Mouse (Mus musculus) MEL (cell line): Measurements from ENCODE around the gene Peg10. TPM values are rescaled to one million over a fixed set of nuclear protein-coding genes. Genes with fewer than 3 reads are reported as not detected.

Experiments used
- DNase-seq: peaks from one replicate; pipeline ENCODE4 v3.0.0; 2011; ENCODE audit warnings: low read depth, low spot score
- H3K27ac ChIP-seq: 2 replicates; pipeline ENCODE4 v1.5.1; 2012; ENCODE audit warnings: low read depth, mild to moderate bottlenecking, control low read depth, low read length, moderate library complexity; ENCODE audit not compliant: control insufficient read depth
- H3K27me3 ChIP-seq, 2 experiments: fragments of 150-350 bp in 1 of 2; sonication (generic) in 1 of 2; 2 replicates each; pipeline ENCODE4 v1.6.1; 2012; ENCODE audit warnings: low read length in 2 of 2, mild to moderate bottlenecking in 2 of 2, improper control_type of control experiment in 1 of 2, moderate library complexity in 1 of 2; ENCODE audit not compliant: insufficient read depth in 2 of 2, control insufficient read depth in 1 of 2
- H3K36me3 ChIP-seq, 2 experiments: 2 replicates each; pipeline ENCODE4 v1.6.1; 2012 to 2014; ENCODE audit warnings: low read length in 2 of 2, improper control_type of control experiment in 1 of 2, inconsistent platforms in 1 of 2, mild to moderate bottlenecking in 1 of 2; ENCODE audit not compliant: insufficient read depth in 2 of 2, control insufficient read depth in 1 of 2
- H3K4me1 ChIP-seq, 2 experiments: fragments of 150-350 bp in 1 of 2; sonication (generic) in 1 of 2; 2 replicates each; pipeline ENCODE4 v1.6.1; 2012; ENCODE audit warnings: low read length in 2 of 2, improper control_type of control experiment in 1 of 2, mild to moderate bottlenecking in 1 of 2; ENCODE audit not compliant: insufficient read depth in 2 of 2, control insufficient read depth in 1 of 2
- H3K4me3 ChIP-seq, 2 experiments: fragments of 150-350 bp in 1 of 2; sonication (generic) in 1 of 2; 2 replicates each; pipeline ENCODE4 v1.5.1; 2012; ENCODE audit warnings: low read depth in 2 of 2, low read length in 2 of 2, mild to moderate bottlenecking in 2 of 2, moderate library complexity in 2 of 2, control low read depth in 1 of 2, improper control_type of control experiment in 1 of 2; ENCODE audit not compliant: control insufficient read depth in 1 of 2, insufficient read depth in 1 of 2
- H3K79me2 ChIP-seq: 2 replicates; pipeline ENCODE4 v1.6.1; 2012; ENCODE audit warnings: mild to moderate bottlenecking, low read length, moderate library complexity; ENCODE audit not compliant: control insufficient read depth, poor library complexity, insufficient read depth
- H3K9ac ChIP-seq: 2 replicates; pipeline ENCODE4 v1.6.1; 2012; ENCODE audit warnings: low read depth, mild to moderate bottlenecking, control low read depth, low read length, moderate library complexity; ENCODE audit not compliant: control insufficient read depth, poor library complexity, severe bottlenecking
- H3K9me3 ChIP-seq: fragments of 150-350 bp; sonication (generic); replicated peaks from 2 replicates; pipeline ENCODE4 v1.6.1; 2012; ENCODE audit warnings: mild to moderate bottlenecking, low read length, improper control_type of control experiment, moderate library complexity; ENCODE audit not compliant: insufficient read depth
- BHLHE40 ChIP-seq: IDR thresholded peaks from 2 replicates; pipeline ENCODE4 v1.6.1; 2012; ENCODE audit warnings: low read depth, mild to moderate bottlenecking, inconsistent platforms, low read length, improper control_type of control experiment, borderline replicate concordance
- CTCF ChIP-seq, 3 experiments: IDR thresholded peaks in 2 of 3; conservative IDR thresholded peaks in 1 of 3; 2 replicates each; pipeline ENCODE4 v1.5.1; 2011 to 2012; ENCODE audit warnings: low read length in 3 of 3, low read depth in 2 of 3, mild to moderate bottlenecking in 2 of 3, improper control_type of control experiment in 1 of 3, inconsistent platforms in 1 of 3, mixed read lengths in 1 of 3, moderate library complexity in 1 of 3; ENCODE audit not compliant: control insufficient read depth in 1 of 3, insufficient read depth in 1 of 3, poor library complexity in 1 of 3, severe bottlenecking in 1 of 3
- E2F4 ChIP-seq: IDR thresholded peaks from 2 replicates; pipeline ENCODE4 v1.6.1; 2011; ENCODE audit warnings: low read depth, low read length, improper control_type of control experiment, borderline replicate concordance
- ELF1 ChIP-seq: IDR thresholded peaks from 2 replicates; pipeline ENCODE4 v1.6.1; 2014; ENCODE audit warnings: low read depth, mild to moderate bottlenecking, inconsistent platforms, low read length, improper control_type of control experiment, moderate library complexity
- EP300 ChIP-seq, 2 experiments: IDR thresholded peaks; 2 replicates each; pipeline ENCODE4 v1.6.1; 2011; ENCODE audit warnings: improper control_type of control experiment in 2 of 2, low read length in 2 of 2, low read depth in 1 of 2, mild to moderate bottlenecking in 1 of 2
- ETS1 ChIP-seq: IDR thresholded peaks from 2 replicates; pipeline ENCODE4 v1.6.1; 2012; ENCODE audit warnings: low read depth, mild to moderate bottlenecking, inconsistent platforms, low read length, improper control_type of control experiment, moderate library complexity
- GABPA ChIP-seq: IDR thresholded peaks from 2 replicates; pipeline ENCODE4 v1.6.1; 2012; ENCODE audit warnings: low read depth, mild to moderate bottlenecking, inconsistent platforms, low read length, improper control_type of control experiment, moderate library complexity
- HCFC1 ChIP-seq: IDR thresholded peaks from 2 replicates; pipeline ENCODE4 v1.6.1; 2012; ENCODE audit warnings: low read depth, mild to moderate bottlenecking, inconsistent platforms, low read length, improper control_type of control experiment, moderate library complexity
- JUND ChIP-seq: IDR thresholded peaks from 2 replicates; pipeline ENCODE4 v1.6.1; 2011; ENCODE audit warnings: low read depth, mild to moderate bottlenecking, improper control_type of control experiment, low read length
- KAT2A ChIP-seq: conservative IDR thresholded peaks from 2 replicates; pipeline ENCODE4 v1.6.1; 2012; ENCODE audit warnings: low read depth, low read length, improper control_type of control experiment, inconsistent platforms
- MAFK ChIP-seq: IDR thresholded peaks from 2 replicates; pipeline ENCODE4 v1.6.1; 2011; ENCODE audit warnings: low read depth, mild to moderate bottlenecking, low read length, improper control_type of control experiment, borderline replicate concordance
- MEF2A ChIP-seq: IDR thresholded peaks from 2 replicates; pipeline ENCODE4 v1.6.1; 2014; ENCODE audit warnings: low read depth, mild to moderate bottlenecking, inconsistent platforms, low read length, improper control_type of control experiment; ENCODE audit not compliant: poor library complexity, insufficient replicate concordance, severe bottlenecking; ENCODE audit errors: extremely low read depth
- MXI1 ChIP-seq: IDR thresholded peaks from 2 replicates; pipeline ENCODE4 v1.6.1; 2011; ENCODE audit warnings: mild to moderate bottlenecking, low read depth, low read length, improper control_type of control experiment
- NRF1 ChIP-seq: IDR thresholded peaks from 2 replicates; pipeline ENCODE4 v1.6.1; 2014; ENCODE audit warnings: low read depth, mild to moderate bottlenecking, inconsistent platforms, low read length, improper control_type of control experiment, moderate library complexity; ENCODE audit not compliant: poor library complexity, insufficient read depth, severe bottlenecking
- RAD21 ChIP-seq: IDR thresholded peaks from 2 replicates; pipeline ENCODE4 v1.6.1; 2011; ENCODE audit warnings: mild to moderate bottlenecking, low read depth, low read length, improper control_type of control experiment
- SMC3 ChIP-seq: IDR thresholded peaks from 2 replicates; pipeline ENCODE4 v1.6.1; 2011; ENCODE audit warnings: low read depth, low read length, improper control_type of control experiment
- TBP ChIP-seq: IDR thresholded peaks from 2 replicates; pipeline ENCODE4 v1.8.0; 2011; ENCODE audit warnings: low read depth, low read length, improper control_type of control experiment
- UBTF ChIP-seq: IDR thresholded peaks from 2 replicates; pipeline ENCODE4 v1.6.1; 2012; ENCODE audit warnings: low read depth, mild to moderate bottlenecking, inconsistent platforms, low read length, improper control_type of control experiment, moderate library complexity, borderline replicate concordance; ENCODE audit not compliant: insufficient read depth
- USF2 ChIP-seq, 2 experiments: IDR thresholded peaks; 2 replicates each; pipeline ENCODE4 v1.6.1; 2011 to 2012; ENCODE audit warnings: improper control_type of control experiment in 2 of 2, low read length in 2 of 2, borderline replicate concordance in 1 of 2, inconsistent platforms in 1 of 2, low read depth in 1 of 2, mild to moderate bottlenecking in 1 of 2; ENCODE audit not compliant: insufficient read depth in 1 of 2
- ZC3H11A ChIP-seq: IDR thresholded peaks from 2 replicates; pipeline ENCODE4 v1.6.1; 2012; ENCODE audit warnings: low read depth, mild to moderate bottlenecking, inconsistent platforms, low read length, improper control_type of control experiment
- ZKSCAN1 ChIP-seq: IDR thresholded peaks from 2 replicates; pipeline ENCODE4 v1.6.1; 2012; ENCODE audit warnings: low read depth, mild to moderate bottlenecking, inconsistent platforms, low read length, improper control_type of control experiment, moderate library complexity
- ZMIZ1 ChIP-seq: IDR thresholded peaks from 2 replicates; pipeline ENCODE4 v1.6.1; 2012; ENCODE audit warnings: low read depth, mild to moderate bottlenecking, inconsistent platforms, low read length, improper control_type of control experiment, moderate library complexity
- polyA plus RNA-seq, 2 experiments: library from polyadenylated mRNA; stranded (reverse) in 1 of 2; unstranded in 1 of 2; fragments of >175 nt in 1 of 2; fragments of >200 nt in 1 of 2; gene quantifications; 2 replicates each; pipeline versions ENCODE4 v1.2.1 to v1.2.4; 2012; ENCODE audit warnings: low replicate concordance in 2 of 2, low read depth in 1 of 2; ENCODE audit not compliant: insufficient read length in 2 of 2, insufficient read depth in 1 of 2, missing spikeins in 1 of 2
- total RNA-seq: library from RNA; depleted of rRNA; stranded (reverse); fragments of 300-350 nt; gene quantifications from 2 replicates; pipeline ENCODE4 v1.2.3, GENCODE M21; 2012

The Peg10 gene
- total and polyA plus RNA-seq, 3 experiments = not detected

- H3K4me1 ChIP-seq = no peaks in the 10 kb centered on the region
- no peaks in the 10 kb centered on the region for H3K79me2 ChIP-seq
- H3K9me3 ChIP-seq = no peaks in the 10 kb centered on the region
- H3K9ac ChIP-seq = no peak overlapping the region
- peaks cover 0 to under 1% of the 10 kb centered on the region in 2 experiments; a peak in 2 of 4 replicates for H3K27me3 ChIP-seq
- DNase-seq = no peak
- TF ChIP-seq ETS1 = no peak
- no peak for TF ChIP-seq TBP
- no peak for TF ChIP-seq UBTF
- no peak for TF ChIP-seq EP300 (IDR thresholded peaks at IDR 0.05; ENCODE audit: low read depth in 1 of 2, low read length in 2 of 2)
- no peak for TF ChIP-seq RAD21
- TF ChIP-seq HCFC1 = no peak
- no peak for TF ChIP-seq SMC3
- no peak overlapping the region for H3K27ac ChIP-seq
- H3K4me3 ChIP-seq = no peak overlapping the region
- H3K36me3 ChIP-seq = no peaks in the 10 kb centered on the region
These were observed 1.4 kb downstream of the Peg10 start for GRCm38 (mm10) chr6:4748506-4748961.

- H3K79me2 ChIP-seq = no peaks in the 10 kb centered on the region
- H3K4me3 ChIP-seq = no peak overlapping the region
- DNase-seq = no peak
- no peaks in the 10 kb centered on the region for H3K36me3 ChIP-seq
- no peaks in the 10 kb centered on the region for H3K4me1 ChIP-seq
- no peaks in the 10 kb centered on the region; a peak in 1 of 4 replicates for H3K27me3 ChIP-seq
- TF ChIP-seq MEF2A (no peak), MAFK (no peak), MXI1 (no peak), KAT2A (no peak), GABPA (no peak), EP300 (IDR thresholded peaks at IDR 0.05; ENCODE audit: low read depth in 1 of 2, low read length in 2 of 2) (no peak), ZMIZ1 (no peak), CTCF (IDR thresholded peaks at IDR 0.05 in 2 of 3, conservative IDR thresholded peaks at IDR 0.05 in 1 of 3; ENCODE audit: control insufficient read depth in 1 of 3, insufficient read depth in 1 of 3, low read depth in 2 of 3, low read length in 3 of 3, poor library complexity in 1 of 3, severe bottlenecking in 1 of 3) (no peak), NRF1 (no peak), E2F4 (no peak), ZC3H11A (no peak), UBTF (no peak), ELF1 (no peak), USF2 (IDR thresholded peaks at IDR 0.05; ENCODE audit: borderline replicate concordance in 1 of 2, insufficient read depth in 1 of 2, low read depth in 1 of 2, low read length in 2 of 2) (no peak), ZKSCAN1 (no peak), JUND (no peak), BHLHE40 (no peak)
- H3K27ac ChIP-seq = no peak overlapping the region
- H3K9ac ChIP-seq = no peak overlapping the region
- H3K9me3 ChIP-seq = no peaks in the 10 kb centered on the region
These were observed 2.0 kb downstream of the Peg10 start for GRCm38 (mm10) chr6:4749091-4749490.
